Mouse (Mus musculus): Measurements from ENCODE around the gene Dagla.

- no peak for TF ChIP-seq POLR2A (IDR thresholded peaks at IDR 0.05; ENCODE audit: control insufficient read depth, low read depth, low read length)
- no peak for TF ChIP-seq CTCF (IDR thresholded peaks at IDR 0.05; ENCODE audit: control insufficient read depth, insufficient read depth, insufficient replicate concordance, low read depth, low read length)
Observed at GRCm38 (mm10) chr19:10270356-10270755, 34.3 kb downstream of the Dagla start.

All from testis, adult 2 months (tissue).